Mouse (Mus musculus) liver, embryonic 11.5 days (tissue): Measurements from ENCODE around the gene 2310002L09Rik. TPM values are rescaled to one million over a fixed set of nuclear protein-coding genes. Genes with fewer than 3 reads are reported as not detected.
"Not testable (repeated sequence)": the region's sequence is repeated elsewhere in the genome, so short reads cannot be mapped to it uniquely, and the experiment has no call there.

Experiments used
- ATAC-seq: fragments of 200-750 bp; cut with Nextera tagmentation; replicated peaks from 2 replicates; pipeline ENCODE4 v1.8.0; 2017; ENCODE audit warnings: moderate number of reproducible peaks, mild to moderate bottlenecking, moderate TSS enrichment, moderate library complexity; ENCODE audit not compliant: low FRiP score
- DNase-seq: peaks from one replicate; pipeline ENCODE4 v3.0.0-alpha.2; 2017; ENCODE audit warnings: low spot score
- H3K27ac ChIP-seq: fragments of 300-500 bp; sonication (generic); 2 replicates; pipeline ENCODE4 v1.5.1; 2014; ENCODE audit warnings: mild to moderate bottlenecking, low read depth, low read length, control low read depth
- H3K27me3 ChIP-seq: fragments of 300-500 bp; sonication (generic); replicated peaks from 2 replicates; pipeline ENCODE4 v1.6.1; 2014; ENCODE audit warnings: low read length, mixed read lengths; ENCODE audit not compliant: control insufficient read depth, insufficient read depth
- H3K36me3 ChIP-seq: fragments of 300-500 bp; sonication (generic); 2 replicates; pipeline ENCODE4 v1.6.1; 2014; ENCODE audit warnings: mild to moderate bottlenecking, low read length, moderate library complexity, mixed read lengths; ENCODE audit not compliant: control insufficient read depth, insufficient read depth
- H3K4me1 ChIP-seq: fragments of 300-500 bp; sonication (generic); replicated peaks from 2 replicates; pipeline ENCODE4 v1.6.1; 2014; ENCODE audit warnings: low read length, mixed read lengths; ENCODE audit not compliant: control insufficient read depth, insufficient read depth
- H3K4me2 ChIP-seq: fragments of 300-500 bp; sonication (generic); 2 replicates; pipeline ENCODE4 v1.6.1; 2014; ENCODE audit warnings: mild to moderate bottlenecking, control low read depth, moderate library complexity
- H3K4me3 ChIP-seq: fragments of 300-500 bp; sonication (generic); 2 replicates; pipeline ENCODE4 v1.5.1; 2014; ENCODE audit warnings: low read depth, low read length, control low read depth
- H3K9ac ChIP-seq: fragments of 300-500 bp; sonication (generic); 2 replicates; pipeline ENCODE4 v1.6.1; 2014; ENCODE audit warnings: low read depth, low read length, control low read depth
- H3K9me3 ChIP-seq: fragments of 300-500 bp; sonication (generic); 2 replicates; pipeline ENCODE4 v1.6.1; 2016; ENCODE audit warnings: low read length, inconsistent platforms, mixed read lengths; ENCODE audit not compliant: control insufficient read depth
- WGBS: fragments of 180-500 bp; shearing (Covaris S2); extraction: QIAGEN DNeasy Blood & Tissue Kit; methylation state at CpG from one replicate; pipeline ENCODE4 v1.1.7; 2014; 5-methylcytosine and 5-hydroxymethylcytosine counted together
- polyA plus RNA-seq: library from polyadenylated mRNA; unstranded; fragments of >200 nt; fragmentation: Nextera tagmentation; extraction: Ambion mirVana; gene quantifications from 2 replicates; pipeline ENCODE4 v1.2.1, GENCODE M21; 2014

Gene 2310002L09Rik
- not detected in 2 replicates for polyA plus RNA-seq

DNA sequence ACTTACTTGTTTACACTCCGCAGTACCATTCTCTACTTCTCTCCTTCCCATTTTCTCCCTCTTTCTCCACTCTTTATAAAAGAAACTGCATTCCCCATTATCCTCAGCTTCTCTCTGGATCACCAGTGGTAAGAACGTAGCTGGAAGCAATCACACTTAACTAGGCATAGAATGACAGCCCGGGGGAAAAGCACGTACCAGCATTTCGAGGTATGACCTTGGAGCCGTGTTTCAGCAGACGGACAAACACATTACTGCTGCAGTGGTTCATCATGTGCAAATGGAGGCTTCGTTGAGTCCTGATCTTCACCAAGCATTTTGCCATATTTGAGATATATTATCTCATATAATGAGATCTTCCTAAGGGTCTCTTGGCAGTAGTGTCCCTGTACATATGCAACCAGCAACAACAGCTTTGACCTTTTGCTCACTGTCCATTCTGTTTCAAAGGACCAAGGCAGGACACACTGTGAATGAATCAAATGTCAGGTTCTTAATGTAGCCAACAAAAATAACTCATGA is at the start of gene 2310002L09Rik:
Gene 2310002L09Rik (minus strand): TSS at position 472 of the 522 bp plus-strand sequence.
- DNase-seq = no peak
- no peak within 1 kb of the TSS for H3K4me3 ChIP-seq
- no peak within 1 kb of the TSS for H3K9ac ChIP-seq
- H3K4me2 ChIP-seq = no peak within 1 kb of the TSS
- no peak within 1 kb of the TSS for H3K27ac ChIP-seq
- ATAC-seq = no peak
- no peaks in the 10 kb centered on the region for H3K9me3 ChIP-seq
- 79% methylated on average over 8 of the region's 8 CpGs for WGBS
- H3K36me3 ChIP-seq = no peaks in the 10 kb centered on the region
- no peaks in the 10 kb centered on the region for H3K4me1 ChIP-seq
- no peaks in the 10 kb centered on the region for H3K27me3 ChIP-seq

DNA sequence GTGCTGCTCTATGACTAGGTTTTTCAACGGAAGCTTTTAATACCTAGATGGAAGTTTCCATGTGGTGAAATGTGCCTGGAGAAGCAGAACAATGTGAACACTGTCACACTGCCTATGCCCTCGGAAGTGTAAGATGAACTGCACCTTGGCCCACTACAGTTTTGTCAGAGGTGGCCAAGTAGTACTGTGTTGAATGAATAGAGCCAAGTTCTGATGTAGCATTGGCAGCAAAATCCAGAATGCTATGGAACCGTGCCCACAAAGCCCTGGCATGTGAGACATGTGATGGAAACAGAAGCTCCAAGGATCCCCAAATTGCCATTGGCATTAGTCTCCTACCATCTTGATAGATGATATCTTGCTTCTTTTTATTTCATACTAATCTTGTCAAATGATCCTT is 29.8 kb upstream of the 2310002L09Rik start:
- no peaks in the 10 kb centered on the region for H3K36me3 ChIP-seq
- no peak overlapping the region for H3K4me3 ChIP-seq
- no peaks in the 10 kb centered on the region for H3K4me1 ChIP-seq
- no peak overlapping the region for H3K27ac ChIP-seq
- H3K9ac ChIP-seq = no peak overlapping the region
- no peaks in the 10 kb centered on the region for H3K27me3 ChIP-seq
- 67% methylated on average over 3 of the region's 3 CpGs for WGBS
- DNase-seq (no peak), ATAC-seq (no peak)
- no peak overlapping the region for H3K4me2 ChIP-seq
- no peaks in the 10 kb centered on the region for H3K9me3 ChIP-seq

- H3K27me3 ChIP-seq, H3K9me3 ChIP-seq, H3K27ac ChIP-seq, H3K4me3 ChIP-seq, H3K4me2 ChIP-seq, DNase-seq, H3K4me1 ChIP-seq, ATAC-seq, H3K36me3 ChIP-seq, H3K9ac ChIP-seq: not testable (repeated sequence)
- 84% methylated on average over 6 of the region's 6 CpGs for WGBS
Measured at GRCm38 (mm10) chr4:73920660-73921059, 30.0 kb downstream of the 2310002L09Rik start, which contains the start of gene Gm11756. Gene Gm11756 (minus strand): TSS chr4:73920760.

DNA sequence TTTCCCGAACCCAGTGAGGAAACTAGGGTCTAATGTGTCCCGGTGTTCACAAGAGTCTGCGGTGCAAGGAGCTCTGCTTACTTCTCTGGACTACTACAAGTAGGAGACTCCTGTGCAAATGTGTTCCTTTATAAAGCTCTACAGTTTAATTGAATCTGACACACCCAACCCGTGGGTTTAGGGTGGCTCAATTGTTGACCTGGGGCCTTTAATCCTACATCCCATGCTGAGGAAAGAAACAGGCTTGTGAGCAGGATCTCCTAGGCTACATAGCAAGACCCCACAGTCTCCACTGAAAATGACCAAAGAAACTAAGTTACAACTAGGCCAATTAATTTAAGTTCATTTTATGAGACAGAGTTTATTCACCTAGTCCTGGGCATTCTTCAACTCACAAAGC is 44.8 kb downstream of the 2310002L09Rik start, which contains the start of gene Gm13871:
Gene Gm13871 (minus strand): TSS at position 101 of the 400 bp plus-strand sequence.
- not testable (repeated sequence) for H3K27ac ChIP-seq, H3K4me1 ChIP-seq, DNase-seq, H3K27me3 ChIP-seq, H3K4me2 ChIP-seq, H3K9ac ChIP-seq, H3K36me3 ChIP-seq, H3K9me3 ChIP-seq, ATAC-seq, H3K4me3 ChIP-seq
- WGBS = no CpG with 5 or more reads among the region's 4 CpGs

- no CpG with 5 or more reads among the region's 4 CpGs for WGBS
- H3K4me1 ChIP-seq, H3K36me3 ChIP-seq, H3K27ac ChIP-seq, H3K4me2 ChIP-seq, ATAC-seq, H3K27me3 ChIP-seq, H3K4me3 ChIP-seq, H3K9me3 ChIP-seq, H3K9ac ChIP-seq, DNase-seq: not testable (repeated sequence)
Measured at GRCm38 (mm10) chr4:73891012-73891411, 59.6 kb downstream of the 2310002L09Rik start, which contains the start of gene Gm11757. Gene Gm11757 (minus strand): TSS chr4:73891112.

Other genes with a start within 250 kb of the 2310002L09Rik start
- gene Rasef, start 159.9 kb downstream of the 2310002L09Rik start, polyA plus RNA-seq = 0.40 and 0.63 TPM in 2 replicates
- not detected in 2 replicates for gene Gm11758, start 74.6 kb downstream of the 2310002L09Rik start, polyA plus RNA-seq
- gene Gm11757, start 59.7 kb downstream of the 2310002L09Rik start, polyA plus RNA-seq = not detected in 2 replicates
- gene Gm13871, start 44.9 kb downstream of the 2310002L09Rik start, polyA plus RNA-seq = not detected in 2 replicates
- not detected in 2 replicates for gene Gm11756, start 30.1 kb downstream of the 2310002L09Rik start, polyA plus RNA-seq
- 0.19 and 0.21 TPM in 2 replicates for gene Frmd3, start 62.6 kb upstream of the 2310002L09Rik start, polyA plus RNA-seq